Mouse (Mus musculus): Measurements from ENCODE around the gene Prkg1. TPM values are rescaled to one million over a fixed set of nuclear protein-coding genes. Genes with fewer than 3 reads are reported as not detected.

Prkg1 gene
- polyA plus RNA-seq, 1 experiment, result 1.1 TPM

- Histone ChIP-seq H3K36me3 (replicated peaks; ENCODE audit: low read length) (no peaks in the 10 kb centered on the region), H3K27me3 (replicated peaks) (no peaks in the 10 kb centered on the region), H3K4me1 (no peaks in the 10 kb centered on the region), H3K9me3 (peaks cover 5% of the 10 kb centered on the region; the same call in 1 of the 2 replicates), H3K4me3 (replicated peaks) (no peak overlapping the region)
- no peak for TF ChIP-seq GATA1 (IDR thresholded peaks at IDR 0.05; ENCODE audit: borderline replicate concordance, low read length)
- TF ChIP-seq FLI1 (IDR thresholded peaks at IDR 0.05; ENCODE audit: low read length), result no peak
Measured at GRCm38 (mm10) chr19:30902290-30902689, 862.5 kb downstream of the Prkg1 start.

GRCm38 (mm10) chr19:30901025-30901424 lies 863.8 kb downstream of the Prkg1 start:
- H3K4me3 ChIP-seq (replicated peaks), result no peak overlapping the region
- H3K4me1 ChIP-seq, result no peaks in the 10 kb centered on the region
- no peaks in the 10 kb centered on the region for H3K36me3 ChIP-seq (replicated peaks; ENCODE audit: low read length)
- H3K9me3 ChIP-seq, result peaks cover 5% of the 10 kb centered on the region; the same call in 1 of the 2 replicates
- no peaks in the 10 kb centered on the region for H3K27me3 ChIP-seq (replicated peaks)
- TF ChIP-seq GATA1 (IDR thresholded peaks at IDR 0.05; ENCODE audit: borderline replicate concordance, low read length), result no peak
- TF ChIP-seq FLI1 (IDR thresholded peaks at IDR 0.05; ENCODE audit: low read length), result no peak

GRCm38 (mm10) chr19:30890377-30890776 lies 874.5 kb downstream of the Prkg1 start:
- Histone ChIP-seq H3K9me3 (no peaks in the 10 kb centered on the region), H3K4me3 (replicated peaks) (no peak overlapping the region), H3K27me3 (replicated peaks) (no peaks in the 10 kb centered on the region), H3K4me1 (peaks cover 4% of the 10 kb centered on the region), H3K36me3 (replicated peaks; ENCODE audit: low read length) (no peaks in the 10 kb centered on the region)
- TF ChIP-seq FLI1 (IDR thresholded peaks at IDR 0.05; ENCODE audit: low read length) (no peak), GATA1 (IDR thresholded peaks at IDR 0.05; ENCODE audit: borderline replicate concordance, low read length) (no peak)

DNA sequence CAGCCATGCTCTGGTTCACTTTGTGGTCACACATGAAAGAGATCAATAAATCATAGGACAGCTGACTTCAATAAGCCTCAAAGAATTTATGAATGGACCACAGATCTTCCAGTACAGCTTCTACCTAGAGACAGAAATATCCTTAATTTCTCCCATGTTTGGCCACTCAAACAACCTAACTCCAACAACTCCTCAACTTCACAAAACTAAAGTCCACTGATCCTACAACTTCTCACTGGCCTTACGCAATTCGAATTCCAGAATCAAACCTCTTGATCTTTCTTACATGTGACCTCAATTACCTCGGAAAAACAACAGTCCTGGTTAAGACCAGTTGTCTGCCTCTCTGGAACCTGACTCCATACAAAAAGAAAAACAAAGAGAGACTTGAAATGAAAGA lies 875.0 kb downstream of the Prkg1 start:
- Histone ChIP-seq H3K36me3 (replicated peaks; ENCODE audit: low read length) (no peaks in the 10 kb centered on the region), H3K4me3 (replicated peaks) (no peak overlapping the region), H3K9me3 (no peaks in the 10 kb centered on the region), H3K27me3 (replicated peaks) (no peaks in the 10 kb centered on the region), H3K4me1 (peaks cover 4% of the 10 kb centered on the region)
- TF ChIP-seq FLI1 (IDR thresholded peaks at IDR 0.05; ENCODE audit: low read length) (no peak), GATA1 (IDR thresholded peaks at IDR 0.05; ENCODE audit: borderline replicate concordance, low read length) (no peak)

DNA sequence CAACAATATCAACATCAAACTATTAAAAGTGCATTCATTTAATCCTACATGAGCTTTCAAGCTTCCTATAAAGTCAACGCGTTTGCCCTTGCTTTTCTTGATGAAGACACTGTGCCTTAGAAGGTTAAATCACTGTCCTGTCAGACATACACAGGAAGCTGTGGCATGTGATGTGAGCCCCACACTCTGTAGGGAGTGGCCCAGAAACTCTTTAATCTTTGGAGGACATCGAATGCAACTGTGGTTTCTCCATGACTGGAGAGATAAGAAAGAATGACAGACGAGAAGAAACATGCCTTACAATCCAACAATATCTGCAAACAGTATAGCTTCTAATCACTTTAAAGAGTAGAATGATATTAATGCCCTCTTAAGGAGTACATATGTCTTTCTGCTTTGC lies 903.4 kb downstream of the Prkg1 start:
- Histone ChIP-seq H3K36me3 (replicated peaks; ENCODE audit: low read length) (no peaks in the 10 kb centered on the region), H3K4me3 (replicated peaks) (no peak overlapping the region), H3K9me3 (no peaks in the 10 kb centered on the region), H3K27me3 (replicated peaks) (no peaks in the 10 kb centered on the region), H3K4me1 (no peaks in the 10 kb centered on the region)
- TF ChIP-seq FLI1 (IDR thresholded peaks at IDR 0.05; ENCODE audit: low read length), result no peak
- TF ChIP-seq GATA1 (IDR thresholded peaks at IDR 0.05; ENCODE audit: borderline replicate concordance, low read length), result no peak

GRCm38 (mm10) chr19:30851023-30851422 lies 913.8 kb downstream of the Prkg1 start:
- no peak overlapping the region for H3K4me3 ChIP-seq (replicated peaks)
- H3K27me3 ChIP-seq (replicated peaks), result no peaks in the 10 kb centered on the region
- no peaks in the 10 kb centered on the region for H3K9me3 ChIP-seq
- no peaks in the 10 kb centered on the region for H3K4me1 ChIP-seq
- TF ChIP-seq FLI1 (IDR thresholded peaks at IDR 0.05; ENCODE audit: low read length), result no peak
- H3K36me3 ChIP-seq (replicated peaks; ENCODE audit: low read length), result no peaks in the 10 kb centered on the region

- TF ChIP-seq FLI1 (IDR thresholded peaks at IDR 0.05; ENCODE audit: low read length), result no peak
- no peak for TF ChIP-seq GATA1 (IDR thresholded peaks at IDR 0.05; ENCODE audit: borderline replicate concordance, low read length)
- Histone ChIP-seq H3K27me3 (replicated peaks) (peaks cover 2% of the 10 kb centered on the region), H3K9me3 (no peaks in the 10 kb centered on the region), H3K36me3 (replicated peaks; ENCODE audit: low read length) (no peaks in the 10 kb centered on the region), H3K4me3 (replicated peaks) (no peak overlapping the region), H3K4me1 (no peaks in the 10 kb centered on the region)
Measured at GRCm38 (mm10) chr19:30844916-30845315, 919.9 kb downstream of the Prkg1 start.

DNA sequence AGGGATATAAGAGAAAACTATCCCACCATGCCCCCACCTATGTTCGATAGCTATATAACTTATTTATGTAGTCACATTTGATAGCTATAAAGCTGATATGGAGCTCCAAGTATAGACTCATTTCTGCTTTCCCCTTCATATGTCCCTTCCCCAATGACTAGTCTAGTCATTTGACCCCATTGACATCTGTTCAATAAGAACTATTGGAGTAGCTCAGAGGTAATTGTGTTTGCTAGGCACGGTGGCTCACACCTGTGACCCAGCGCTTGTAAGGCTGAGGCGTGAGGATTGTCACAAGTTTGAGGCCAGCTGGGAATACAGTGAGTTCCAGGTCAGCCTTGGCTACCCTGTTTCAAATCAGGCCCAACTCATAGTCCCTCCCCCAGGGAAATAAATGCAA lies 921.2 kb downstream of the Prkg1 start:
- H3K4me3 ChIP-seq (replicated peaks), result no peak overlapping the region
- H3K9me3 ChIP-seq, result no peaks in the 10 kb centered on the region
- H3K27me3 ChIP-seq (replicated peaks), result peaks cover 2% of the 10 kb centered on the region
- TF ChIP-seq FLI1 (IDR thresholded peaks at IDR 0.05; ENCODE audit: low read length) (no peak), GATA1 (IDR thresholded peaks at IDR 0.05; ENCODE audit: borderline replicate concordance, low read length) (no peak)
- H3K4me1 ChIP-seq, result no peaks in the 10 kb centered on the region
- no peaks in the 10 kb centered on the region for H3K36me3 ChIP-seq (replicated peaks; ENCODE audit: low read length)

GRCm38 (mm10) chr19:30843052-30843564 lies 921.7 kb downstream of the Prkg1 start:
- H3K9me3 ChIP-seq, result no peaks in the 10 kb centered on the region
- TF ChIP-seq FLI1 (IDR thresholded peaks at IDR 0.05; ENCODE audit: low read length), result no peak
- no peak for TF ChIP-seq GATA1 (IDR thresholded peaks at IDR 0.05; ENCODE audit: borderline replicate concordance, low read length)
- H3K27me3 ChIP-seq (replicated peaks), result peaks cover 2% of the 10 kb centered on the region
- H3K4me1 ChIP-seq, result no peaks in the 10 kb centered on the region
- no peak overlapping the region for H3K4me3 ChIP-seq (replicated peaks)
- H3K36me3 ChIP-seq (replicated peaks; ENCODE audit: low read length), result no peaks in the 10 kb centered on the region

GRCm38 (mm10) chr19:30842640-30843039 lies 922.2 kb downstream of the Prkg1 start:
- TF ChIP-seq GATA1 (IDR thresholded peaks at IDR 0.05; ENCODE audit: borderline replicate concordance, low read length), result no peak

More at GRCm38 (mm10) chr19:30842640-30843039, 922.2 kb downstream of the Prkg1 start:
- Histone ChIP-seq H3K9me3 (no peaks in the 10 kb centered on the region), H3K27me3 (replicated peaks) (peaks cover 2% of the 10 kb centered on the region), H3K4me3 (replicated peaks) (no peak overlapping the region), H3K36me3 (replicated peaks; ENCODE audit: low read length) (no peaks in the 10 kb centered on the region), H3K4me1 (no peaks in the 10 kb centered on the region)
